Mouse (Mus musculus) embryonic facial prominence, embryonic 13.5 days (tissue): ENCODE data around the gene St3gal5. TPM values are rescaled to one million over a fixed set of nuclear protein-coding genes. Genes with fewer than 3 reads are reported as not detected.

Experiments
- ATAC-seq: fragments of 200-750 bp; cut with Nextera tagmentation; 2 replicates; pipeline ENCODE4 v1.8.0; 2017; ENCODE audit warnings: low read depth; ENCODE audit not compliant: insufficient number of reproducible peaks, insufficient read depth, low FRiP score, low TSS enrichment
- H3K27ac ChIP-seq: fragments of 300-500 bp; sonication (generic); 2 replicates; pipeline ENCODE4 v1.5.1; 2015; ENCODE audit warnings: moderate library complexity, mild to moderate bottlenecking, inconsistent platforms
- H3K27me3 ChIP-seq: fragments of 300-500 bp; sonication (generic); 2 replicates; pipeline ENCODE4 v1.6.1; 2015; ENCODE audit warnings: mild to moderate bottlenecking, inconsistent platforms
- H3K36me3 ChIP-seq: fragments of 300-500 bp; sonication (generic); 2 replicates; pipeline ENCODE4 v1.6.1; 2015; ENCODE audit warnings: mild to moderate bottlenecking, inconsistent platforms
- H3K4me1 ChIP-seq: fragments of 300-500 bp; sonication (generic); 2 replicates; pipeline ENCODE4 v1.6.1; 2015; ENCODE audit warnings: inconsistent platforms
- H3K4me2 ChIP-seq: fragments of 300-500 bp; sonication (generic); 2 replicates; pipeline ENCODE4 v1.6.1; 2015; ENCODE audit warnings: moderate library complexity, mild to moderate bottlenecking, inconsistent platforms
- H3K4me3 ChIP-seq: fragments of 300-500 bp; sonication (generic); 2 replicates; pipeline ENCODE4 v1.5.1; 2015; ENCODE audit warnings: mild to moderate bottlenecking, inconsistent platforms
- H3K9ac ChIP-seq: fragments of 300-500 bp; sonication (generic); 2 replicates; pipeline ENCODE4 v1.6.1; 2015; ENCODE audit warnings: mild to moderate bottlenecking, inconsistent platforms
- H3K9me3 ChIP-seq: fragments of 300-500 bp; sonication (generic); 2 replicates; pipeline ENCODE4 v1.6.1; 2016; ENCODE audit warnings: inconsistent platforms
- WGBS: fragments of 180-500 bp; shearing (Covaris S2); methylation state at CpG from one replicate; pipeline ENCODE4 v1.1.7; 2015; ENCODE audit warnings: mixed read lengths; 5-methylcytosine and 5-hydroxymethylcytosine counted together
- polyA plus RNA-seq: library from polyadenylated mRNA; unstranded; fragments of >200 nt; fragmentation: Nextera tagmentation; extraction: Ambion mirVana; gene quantifications from 2 replicates; pipeline ENCODE4 v1.2.1, GENCODE M21; 2015

Gene St3gal5
- polyA plus RNA-seq, 1 experiment from 2014 or later, result 18.5 TPM

GRCm38 (mm10) chr6:72134850-72135515 is 37.6 kb downstream of the St3gal5 start:
- ATAC-seq, result no peak
- peaks cover 14% of the 10 kb centered on the region for H3K4me1 ChIP-seq
- H3K4me3 ChIP-seq, result no peak overlapping the region
- 64% methylated on average over 9 of the region's 9 CpGs for WGBS
- no peak overlapping the region for H3K9ac ChIP-seq
- H3K4me2 ChIP-seq, result no peak overlapping the region
- H3K27ac ChIP-seq, result no peak overlapping the region
- H3K36me3 ChIP-seq, result peaks cover 37% of the 10 kb centered on the region
- no peaks in the 10 kb centered on the region for H3K27me3 ChIP-seq
- no peaks in the 10 kb centered on the region for H3K9me3 ChIP-seq

- H3K36me3 ChIP-seq, result peaks cover 28% of the 10 kb centered on the region
- no peak overlapping the region for H3K27ac ChIP-seq
Observed at GRCm38 (mm10) chr6:72136016-72136415, 38.6 kb downstream of the St3gal5 start.

GRCm38 (mm10) chr6:72136543-72136942 is 39.2 kb downstream of the St3gal5 start:
- no peak for ATAC-seq
- WGBS, result 65% methylated on average over 10 of the region's 10 CpGs

More at GRCm38 (mm10) chr6:72136016-72136415, 38.6 kb downstream of the St3gal5 start:
- H3K27me3 ChIP-seq, result no peaks in the 10 kb centered on the region
- no peak overlapping the region for H3K4me3 ChIP-seq
- no peak for ATAC-seq
- H3K4me1 ChIP-seq, result peaks cover 14% of the 10 kb centered on the region
- no peak overlapping the region for H3K9ac ChIP-seq
- H3K4me2 ChIP-seq, result no peak overlapping the region
- WGBS, result 78% methylated on average over 5 of the region's 5 CpGs
- H3K9me3 ChIP-seq, result no peaks in the 10 kb centered on the region

GRCm38 (mm10) chr6:72139508-72140193 is 42.3 kb downstream of the St3gal5 start:
- Histone ChIP-seq H3K9ac (no peak overlapping the region), H3K36me3 (peaks cover 9% of the 10 kb centered on the region), H3K27me3 (no peaks in the 10 kb centered on the region), H3K9me3 (no peaks in the 10 kb centered on the region), H3K4me3 (no peak overlapping the region), H3K27ac (no peak overlapping the region), H3K4me2 (no peak overlapping the region), H3K4me1 (peaks cover 14% of the 10 kb centered on the region)
- WGBS, result 78% methylated on average over 9 of the region's 9 CpGs
- ATAC-seq, result no peak

More at GRCm38 (mm10) chr6:72136543-72136942, 39.2 kb downstream of the St3gal5 start:
- H3K4me3 ChIP-seq, result no peak overlapping the region
- no peak overlapping the region for H3K9ac ChIP-seq
- H3K27ac ChIP-seq, result no peak overlapping the region
- H3K27me3 ChIP-seq, result no peaks in the 10 kb centered on the region
- no peak overlapping the region for H3K4me2 ChIP-seq
- peaks cover 14% of the 10 kb centered on the region for H3K4me1 ChIP-seq
- H3K36me3 ChIP-seq, result peaks cover 26% of the 10 kb centered on the region
- H3K9me3 ChIP-seq, result no peaks in the 10 kb centered on the region

GRCm38 (mm10) chr6:72140371-72140770 is 43.0 kb downstream of the St3gal5 start:
- H3K4me3 ChIP-seq, result no peak overlapping the region
- H3K9ac ChIP-seq, result no peak overlapping the region
- no peaks in the 10 kb centered on the region for H3K9me3 ChIP-seq
- H3K4me2 ChIP-seq, result no peak overlapping the region
- 82% methylated on average over 8 of the region's 8 CpGs for WGBS
- H3K4me1 ChIP-seq, result peaks cover 9% of the 10 kb centered on the region
- peaks cover 14% of the 10 kb centered on the region for H3K36me3 ChIP-seq
- H3K27me3 ChIP-seq, result no peaks in the 10 kb centered on the region
- peak overlapping the region; percentile 39; the same call in 1 of the 2 replicates for H3K27ac ChIP-seq
- no peak for ATAC-seq

- no peaks in the 10 kb centered on the region for H3K9me3 ChIP-seq
- ATAC-seq, result no peak
- no peaks in the 10 kb centered on the region for H3K27me3 ChIP-seq
- H3K4me2 ChIP-seq, result no peak overlapping the region
- H3K27ac ChIP-seq, result no peak overlapping the region
- 53% methylated on average over 10 of the region's 10 CpGs for WGBS
- no peak overlapping the region for H3K4me3 ChIP-seq
- peaks cover 15% of the 10 kb centered on the region for H3K36me3 ChIP-seq
- 0 out of 2 replicates have a peak, but pooled peaks cover under 1% of the 10 kb centered on the region for H3K4me1 ChIP-seq
- no peak overlapping the region for H3K9ac ChIP-seq
Observed at GRCm38 (mm10) chr6:72141191-72141590, 43.8 kb downstream of the St3gal5 start.

- Histone ChIP-seq H3K27me3 (no peaks in the 10 kb centered on the region), H3K36me3 (peaks cover 18% of the 10 kb centered on the region), H3K9me3 (no peaks in the 10 kb centered on the region), H3K4me3 (no peak overlapping the region), H3K27ac (no peak overlapping the region), H3K9ac (no peak overlapping the region), H3K4me1 (no peaks in the 10 kb centered on the region), H3K4me2 (no peak overlapping the region)
- 92% methylated on average over 4 of the region's 4 CpGs for WGBS
- ATAC-seq, result no peak
Observed at GRCm38 (mm10) chr6:72142561-72142960, 45.2 kb downstream of the St3gal5 start.

- no peak overlapping the region for H3K4me2 ChIP-seq
- WGBS, result 84% methylated on average over 7 of the region's 7 CpGs
- peaks cover 32% of the 10 kb centered on the region for H3K36me3 ChIP-seq
- no peak overlapping the region for H3K27ac ChIP-seq
- no peak overlapping the region for H3K9ac ChIP-seq
- H3K9me3 ChIP-seq, result no peaks in the 10 kb centered on the region
- no peaks in the 10 kb centered on the region for H3K27me3 ChIP-seq
- no peak for ATAC-seq
- H3K4me3 ChIP-seq, result no peak overlapping the region
- H3K4me1 ChIP-seq, result no peaks in the 10 kb centered on the region
Observed at GRCm38 (mm10) chr6:72144353-72144752, 47.0 kb downstream of the St3gal5 start.

GRCm38 (mm10) chr6:72146803-72147202 is 49.4 kb downstream of the St3gal5 start:
- Histone ChIP-seq H3K27me3 (no peaks in the 10 kb centered on the region), H3K4me2 (no peak overlapping the region), H3K4me1 (no peaks in the 10 kb centered on the region), H3K4me3 (no peak overlapping the region), H3K9ac (no peak overlapping the region), H3K9me3 (peaks cover 6% of the 10 kb centered on the region), H3K36me3 (peaks cover 42% of the 10 kb centered on the region), H3K27ac (no peak overlapping the region)
- 59% methylated on average over 14 of the region's 14 CpGs for WGBS
- ATAC-seq, result no peak

- Histone ChIP-seq H3K36me3 (peaks cover 43% of the 10 kb centered on the region), H3K4me1 (no peaks in the 10 kb centered on the region), H3K9ac (no peak overlapping the region), H3K9me3 (peaks cover 6% of the 10 kb centered on the region), H3K27me3 (no peaks in the 10 kb centered on the region), H3K4me2 (no peak overlapping the region), H3K4me3 (no peak overlapping the region), H3K27ac (no peak overlapping the region)
- 95% methylated on average over 4 of the region's 4 CpGs for WGBS
- ATAC-seq, result no peak
Observed at GRCm38 (mm10) chr6:72148721-72149120, 51.3 kb downstream of the St3gal5 start.

GRCm38 (mm10) chr6:72149797-72150196 is 52.4 kb downstream of the St3gal5 start:
- Histone ChIP-seq H3K27ac (no peak overlapping the region), H3K4me2 (no peak overlapping the region), H3K9ac (no peak overlapping the region), H3K4me1 (no peaks in the 10 kb centered on the region), H3K27me3 (no peaks in the 10 kb centered on the region), H3K9me3 (peaks cover 6% of the 10 kb centered on the region), H3K36me3 (peaks cover 46% of the 10 kb centered on the region), H3K4me3 (no peak overlapping the region)
- WGBS, result 90% methylated on average over 3 of the region's 3 CpGs
- no peak for ATAC-seq

- no peak overlapping the region for H3K27ac ChIP-seq
- WGBS, result 85% methylated on average over 7 of the region's 7 CpGs
- H3K27me3 ChIP-seq, result no peaks in the 10 kb centered on the region
- H3K4me1 ChIP-seq, result no peaks in the 10 kb centered on the region
- H3K4me2 ChIP-seq, result no peak overlapping the region
- no peak overlapping the region for H3K9ac ChIP-seq
- H3K4me3 ChIP-seq, result no peak overlapping the region
- ATAC-seq, result no peak
- H3K9me3 ChIP-seq, result peaks cover 6% of the 10 kb centered on the region
- peaks cover 43% of the 10 kb centered on the region for H3K36me3 ChIP-seq
Observed at GRCm38 (mm10) chr6:72152707-72153106, 55.3 kb downstream of the St3gal5 start.
